Mouse (Mus musculus) adrenal gland, postnatal 4 days (tissue): ENCODE data around the gene Npas3. TPM values are rescaled to one million over a fixed set of nuclear protein-coding genes. Genes with fewer than 3 reads are reported as not detected.

Source experiments
- DNase-seq, 2 experiments: peaks; one replicate each; pipeline ENCODE4 v3.0.0; 2021 to 2022; ENCODE audit warnings: low spot score in 2 of 2, mixed read lengths in 2 of 2
- total RNA-seq, 2 experiments: library from RNA; stranded (reverse); gene quantifications; 2 replicates each; pipeline ENCODE4 v1.2.3; 2021

Gene Npas3
- total RNA-seq, 2 experiments from 2014 or later, result 3.4 to 5.0 TPM

GRCm38 (mm10) chr12:54110930-54111329 lies 862.5 kb downstream of the Npas3 start:
- DNase-seq, result no peak

DNA sequence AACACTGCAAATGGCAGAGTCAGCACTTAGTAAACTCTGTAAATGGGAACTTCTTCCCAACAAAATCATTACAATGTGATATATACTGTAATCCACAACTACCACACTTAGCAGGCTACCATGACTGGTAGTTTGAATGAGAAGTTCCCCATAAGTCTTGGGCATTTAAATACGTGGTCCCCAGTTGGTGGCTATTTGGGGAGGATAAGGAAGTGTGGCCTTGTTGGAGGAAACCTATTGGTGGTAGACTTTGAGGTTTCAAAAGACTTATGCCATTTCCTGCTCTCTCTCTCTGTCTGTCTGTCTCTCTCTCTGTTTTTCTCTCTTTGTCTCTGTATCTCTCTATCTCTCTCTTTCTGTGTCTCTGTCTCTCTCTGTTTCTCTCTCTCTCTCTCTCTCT lies 871.9 kb downstream of the Npas3 start:
- no peak for DNase-seq

GRCm38 (mm10) chr12:54121286-54121685 lies 872.8 kb downstream of the Npas3 start:
- no peak for DNase-seq
